ENCODE assay signal across 11 mouse cellular contexts in the genomic region with DNA sequence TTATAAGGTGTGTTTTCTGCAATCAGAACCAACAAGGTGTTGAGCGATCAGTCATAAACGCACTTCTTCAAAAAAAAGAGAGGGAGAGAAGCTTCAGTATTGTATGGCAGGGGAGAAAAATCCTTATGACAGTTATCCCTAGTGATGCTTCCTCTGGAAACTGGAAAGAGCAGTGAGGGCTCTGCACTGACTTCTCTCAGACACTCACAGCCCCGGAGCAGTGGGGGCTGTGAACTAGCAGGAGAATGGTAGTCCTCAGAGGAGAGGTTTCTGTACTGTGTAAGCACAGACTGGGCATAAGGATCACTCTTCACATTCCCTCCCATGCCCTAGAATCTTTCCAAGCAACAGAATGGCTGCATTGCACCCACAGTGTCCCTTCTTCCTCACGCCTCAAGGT. TPM values are rescaled to one million over a fixed set of nuclear protein-coding genes. Genes with fewer than 3 reads are reported as not detected.
DNase-seq lines count a peak whose midpoint lies in the region; ATAC-seq and TF ChIP-seq lines count a peak whose summit lies in the region.
"Had no signal": no experiment of that assay in that cellular context is flagged by ENCODE, and none has a peak within 500 bp of the region (broad histone marks: within the 10 kb centered on the region; RNA-seq: fewer than 3 reads in every experiment).

No protein-coding gene starts in this region.

- H3K4me1 ChIP-seq in heart, embryonic 11.5 days (ENCODE audit: control insufficient read depth, insufficient read depth, low read length): no peaks in the 10 kb centered on the region
- H3K4me1 ChIP-seq in embryonic facial prominence, embryonic 10.5 days: peaks cover 14% of the 10 kb centered on the region
- H3K4me1 ChIP-seq in hindbrain, embryonic 10.5 days (replicated peaks): peaks cover 15% of the 10 kb centered on the region
- peaks cover 8% of the 10 kb centered on the region for H3K4me1 ChIP-seq in liver, postnatal 0 days (ENCODE audit: insufficient read depth)

- H3K4me2 ChIP-seq in heart, embryonic 11.5 days: peak overlapping the region; percentile 100
- H3K4me2 ChIP-seq in liver, postnatal 0 days (ENCODE audit: low read depth, low read length): peak overlapping the region; percentile 98; the same call in 1 of the 2 replicates

- no peak for TF ChIP-seq CTCF in liver, postnatal 0 days (IDR thresholded peaks at IDR 0.05; ENCODE audit: low read depth)

- no peak overlapping the region for H3K27ac ChIP-seq in heart, embryonic 11.5 days (ENCODE audit: low read depth, low read length)
- H3K27ac ChIP-seq in embryonic facial prominence, embryonic 10.5 days (replicated peaks): no peak overlapping the region
- no peak overlapping the region for H3K27ac ChIP-seq in hindbrain, embryonic 10.5 days
- H3K27ac ChIP-seq in liver, postnatal 0 days (ENCODE audit: low read depth): no peak overlapping the region
- H3K27ac ChIP-seq: liver, embryonic 14.5 days had no signal

- no peak for ATAC-seq in heart, embryonic 11.5 days (replicated peaks; ENCODE audit: insufficient number of reproducible peaks, low FRiP score, low TSS enrichment)
- ATAC-seq in liver, postnatal 0 days: no peak

- no peaks in the 10 kb centered on the region for H3K36me3 ChIP-seq in heart, embryonic 11.5 days (ENCODE audit: control insufficient read depth, insufficient read depth, low read length)
- H3K36me3 ChIP-seq in embryonic facial prominence, embryonic 10.5 days (replicated peaks): no peaks in the 10 kb centered on the region
- no peaks in the 10 kb centered on the region for H3K36me3 ChIP-seq in hindbrain, embryonic 10.5 days
- H3K36me3 ChIP-seq in liver, postnatal 0 days (replicated peaks; ENCODE audit: insufficient read depth, low read length): no peaks in the 10 kb centered on the region

- peaks cover 6% of the 10 kb centered on the region; the same call in 1 of the 2 replicates for H3K27me3 ChIP-seq in heart, embryonic 11.5 days (ENCODE audit: control insufficient read depth, insufficient read depth, low read length)
- peaks cover 75% of the 10 kb centered on the region for H3K27me3 ChIP-seq in embryonic facial prominence, embryonic 10.5 days (replicated peaks; ENCODE audit: low read depth, poor library complexity, severe bottlenecking)
- H3K27me3 ChIP-seq in hindbrain, embryonic 10.5 days (ENCODE audit: insufficient read depth, poor library complexity, severe bottlenecking): peaks cover 70% of the 10 kb centered on the region
- peaks cover 24% of the 10 kb centered on the region for H3K27me3 ChIP-seq in liver, postnatal 0 days (ENCODE audit: insufficient read depth, low read length)

- intact Hi-C loops in heart, postnatal 36 days (cut with DNase I): loop anchor here (2.0 kb wide), 1 partner anchor 122 kb away; a partner anchor contains a TSS
- intact Hi-C loops in left cerebral cortex, postnatal 4 days (cut with DNase I): no loop called here

- no peak overlapping the region for H3K9ac ChIP-seq in heart, embryonic 11.5 days (ENCODE audit: low read depth, low read length)
- no peak overlapping the region for H3K9ac ChIP-seq in liver, postnatal 0 days (replicated peaks)
- H3K9ac ChIP-seq: liver, embryonic 14.5 days had no signal

- peak overlapping the region; percentile 59; the same call in 1 of the 2 replicates for H3K4me3 ChIP-seq in heart, embryonic 11.5 days (ENCODE audit: low read depth, low read length)
- H3K4me3 ChIP-seq in embryonic facial prominence, embryonic 10.5 days: peak overlapping the region; percentile 74
- H3K4me3 ChIP-seq in hindbrain, embryonic 10.5 days: peak overlapping the region; percentile 68
- H3K4me3 ChIP-seq in liver, postnatal 0 days (ENCODE audit: low read depth, low read length): peak overlapping the region; percentile 57; the same call in 1 of the 2 replicates

- no peak for TF ChIP-seq EP300 in liver, postnatal 0 days (IDR thresholded peaks at IDR 0.05; ENCODE audit: low read depth)

- 21% methylated on average over 4 of the region's 4 CpGs for WGBS in heart, embryonic 11.5 days (ENCODE audit: insufficient replicate concordance)
- 21% methylated on average over 4 of the region's 4 CpGs for WGBS in embryonic facial prominence, embryonic 10.5 days
- WGBS in hindbrain, embryonic 10.5 days: 16% methylated on average over 4 of the region's 4 CpGs
- 29% methylated on average over 4 of the region's 4 CpGs for WGBS in liver, postnatal 0 days (ENCODE audit: insufficient replicate concordance)

- DNase-seq in heart, postnatal 36 days: no peak
- no peak for DNase-seq in embryonic facial prominence, embryonic 10.5 days (ENCODE audit: low spot score)
- DNase-seq in hindbrain, embryonic 10.5 days (ENCODE audit: low spot score): no peak
- DNase-seq in liver, postnatal 0 days: no peak
- no peak for DNase-seq in left cerebral cortex, postnatal 4 days
- DNase-seq in adrenal gland, postnatal 4 days (ENCODE audit: low spot score in 2 of 2): no peak
- no peak for DNase-seq in yolk sac, embryonic 10.5 days (ENCODE audit: low spot score)

- no peaks in the 10 kb centered on the region for H3K9me3 ChIP-seq in heart, embryonic 11.5 days (replicated peaks; ENCODE audit: control insufficient read depth, low read length)
- no peaks in the 10 kb centered on the region for H3K9me3 ChIP-seq in embryonic facial prominence, embryonic 10.5 days
- no peaks in the 10 kb centered on the region for H3K9me3 ChIP-seq in hindbrain, embryonic 10.5 days
- H3K9me3 ChIP-seq in liver, postnatal 0 days (ENCODE audit: low read length): no peaks in the 10 kb centered on the region

RNA-seq across cellular contexts. Expression of a gene that starts 33.8 kb away (rescaled TPM):
- not detected in 2 replicates for polyA plus RNA-seq in heart, embryonic 11.5 days (2014; fragmentation: Nextera tagmentation; extraction: Ambion mirVana)
- not detected for total RNA-seq in heart, postnatal 36 days (2021)
- polyA plus RNA-seq in embryonic facial prominence, embryonic 10.5 days (2016; fragmentation: Nextera tagmentation; extraction: Ambion mirVana): not detected in 2 replicates
- not detected in 2 replicates for polyA plus RNA-seq in hindbrain, embryonic 10.5 days (2016; fragmentation: Nextera tagmentation; extraction: Ambion mirVana)
- not detected in 2 replicates for polyA plus RNA-seq in liver, postnatal 0 days (2015; fragmentation: Nextera tagmentation; extraction: Ambion mirVana)
- total RNA-seq in left cerebral cortex, postnatal 4 days (2021): not detected
- total RNA-seq in adrenal gland, postnatal 4 days (2021): not detected
- total RNA-seq: gastrocnemius, postnatal 10 days had no signal
- polyA plus RNA-seq: brain, embryonic 14.5 days; liver, embryonic 14.5 days had no signal
